Mouse (Mus musculus) limb, embryonic 15.5 days (tissue): ENCODE results near the gene Pou6f2. TPM values are rescaled to one million over a fixed set of nuclear protein-coding genes. Genes with fewer than 3 reads are reported as not detected.
A peak's percentile ranks its signal among the peaks of the same experiment; 100 is the strongest.

Experiments used
- ATAC-seq: fragments of 200-750 bp; cut with Nextera tagmentation; 2 replicates; pipeline ENCODE4 v1.8.0; 2017; ENCODE audit warnings: low read depth, moderate TSS enrichment; ENCODE audit not compliant: insufficient number of reproducible peaks, low FRiP score, low TSS enrichment
- H3K27ac ChIP-seq: fragments of 300-500 bp; sonication (generic); 2 replicates; pipeline ENCODE4 v1.5.1; 2015; ENCODE audit warnings: moderate library complexity, mild to moderate bottlenecking, inconsistent platforms
- H3K27me3 ChIP-seq: fragments of 300-500 bp; sonication (generic); 2 replicates; pipeline ENCODE4 v1.6.1; 2015; ENCODE audit warnings: inconsistent platforms
- H3K36me3 ChIP-seq: fragments of 300-500 bp; sonication (generic); 2 replicates; pipeline ENCODE4 v1.6.1; 2015; ENCODE audit warnings: inconsistent platforms
- H3K4me1 ChIP-seq: fragments of 300-500 bp; sonication (generic); 2 replicates; pipeline ENCODE4 v1.6.1; 2015; ENCODE audit warnings: inconsistent platforms
- H3K4me2 ChIP-seq: fragments of 300-500 bp; sonication (generic); 2 replicates; pipeline ENCODE4 v1.6.1; 2015; ENCODE audit warnings: mild to moderate bottlenecking, inconsistent platforms
- H3K4me3 ChIP-seq: fragments of 300-500 bp; sonication (generic); 2 replicates; pipeline ENCODE4 v1.5.1; 2015; ENCODE audit warnings: mild to moderate bottlenecking, inconsistent platforms
- H3K9ac ChIP-seq: fragments of 300-500 bp; sonication (generic); 2 replicates; pipeline ENCODE4 v1.6.1; 2015; ENCODE audit warnings: inconsistent platforms
- H3K9me3 ChIP-seq: fragments of 300-500 bp; sonication (generic); 2 replicates; pipeline ENCODE4 v1.6.1; 2016; ENCODE audit warnings: inconsistent platforms
- WGBS: fragments of 180-500 bp; shearing (Covaris S2); methylation state at CpG from one replicate; pipeline ENCODE4 v1.1.7; 2015; 5-methylcytosine and 5-hydroxymethylcytosine counted together
- polyA plus RNA-seq: library from polyadenylated mRNA; unstranded; fragments of >200 nt; fragmentation: Nextera tagmentation; extraction: Ambion mirVana; gene quantifications from 2 replicates; pipeline ENCODE4 v1.2.1, GENCODE M21; 2015

The Pou6f2 gene
- polyA plus RNA-seq, 1 experiment from 2014 or later, result 0.19 TPM

GRCm38 (mm10) chr13:18309024-18309423 is 88.5 kb downstream of the Pou6f2 start:
- H3K4me3 ChIP-seq, result no peak overlapping the region
- no peak overlapping the region for H3K9ac ChIP-seq
- no peaks in the 10 kb centered on the region for H3K27me3 ChIP-seq
- peaks cover 7% of the 10 kb centered on the region; the same call in 1 of the 2 replicates for H3K4me1 ChIP-seq
- 59% methylated on average over 7 of the region's 7 CpGs for WGBS
- H3K9me3 ChIP-seq, result no peaks in the 10 kb centered on the region
- no peaks in the 10 kb centered on the region for H3K36me3 ChIP-seq
- no peak for ATAC-seq
- H3K4me2 ChIP-seq, result no peak overlapping the region
- 0 out of 2 replicates have a peak overlapping the region, but pooled peaks have one; percentile 9 for H3K27ac ChIP-seq

- Histone ChIP-seq H3K27ac (no peak overlapping the region), H3K4me1 (peaks cover 3% of the 10 kb centered on the region; the same call in 1 of the 2 replicates), H3K27me3 (no peaks in the 10 kb centered on the region), H3K4me3 (no peak overlapping the region), H3K4me2 (no peak overlapping the region), H3K36me3 (no peaks in the 10 kb centered on the region), H3K9ac (no peak overlapping the region), H3K9me3 (no peaks in the 10 kb centered on the region)
- 71% methylated on average over 7 of the region's 7 CpGs for WGBS
- no peak for ATAC-seq
Observed at GRCm38 (mm10) chr13:18306506-18307145, 90.9 kb downstream of the Pou6f2 start.

GRCm38 (mm10) chr13:18299966-18300365 is 97.5 kb downstream of the Pou6f2 start:
- 100% methylated on average over 1 of the region's 1 CpGs for WGBS
- Histone ChIP-seq H3K9ac (no peak overlapping the region), H3K4me1 (no peaks in the 10 kb centered on the region), H3K9me3 (no peaks in the 10 kb centered on the region), H3K4me2 (no peak overlapping the region), H3K27me3 (no peaks in the 10 kb centered on the region), H3K27ac (no peak overlapping the region), H3K36me3 (no peaks in the 10 kb centered on the region), H3K4me3 (no peak overlapping the region)
- ATAC-seq, result no peak

DNA sequence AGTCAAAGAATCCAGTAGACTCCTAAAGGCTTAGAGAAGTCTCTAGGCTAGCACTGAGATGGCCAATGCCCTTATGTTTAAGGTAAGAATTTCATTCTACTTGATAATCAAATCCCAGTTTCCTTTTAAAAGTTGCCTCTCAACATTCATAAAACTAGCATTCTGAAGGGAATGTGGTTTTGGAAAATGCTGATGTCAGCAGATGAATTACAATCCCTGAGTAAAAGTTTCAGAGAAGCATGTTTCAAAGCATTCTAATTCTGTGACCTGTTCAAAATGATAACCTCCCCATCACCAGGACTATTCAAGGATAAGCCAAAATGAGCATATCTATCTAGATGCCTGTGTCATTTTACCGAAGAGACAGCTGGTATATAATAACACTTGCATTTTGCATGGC is 104.0 kb downstream of the Pou6f2 start:
- Histone ChIP-seq H3K9ac (no peak overlapping the region), H3K4me1 (peaks cover 3% of the 10 kb centered on the region; the same call in 1 of the 2 replicates), H3K27me3 (no peaks in the 10 kb centered on the region), H3K9me3 (no peaks in the 10 kb centered on the region), H3K4me2 (no peak overlapping the region), H3K36me3 (no peaks in the 10 kb centered on the region), H3K27ac (no peak overlapping the region), H3K4me3 (no peak overlapping the region)
- no peak for ATAC-seq
- 92% methylated on average over 1 of the region's 1 CpGs for WGBS

DNA sequence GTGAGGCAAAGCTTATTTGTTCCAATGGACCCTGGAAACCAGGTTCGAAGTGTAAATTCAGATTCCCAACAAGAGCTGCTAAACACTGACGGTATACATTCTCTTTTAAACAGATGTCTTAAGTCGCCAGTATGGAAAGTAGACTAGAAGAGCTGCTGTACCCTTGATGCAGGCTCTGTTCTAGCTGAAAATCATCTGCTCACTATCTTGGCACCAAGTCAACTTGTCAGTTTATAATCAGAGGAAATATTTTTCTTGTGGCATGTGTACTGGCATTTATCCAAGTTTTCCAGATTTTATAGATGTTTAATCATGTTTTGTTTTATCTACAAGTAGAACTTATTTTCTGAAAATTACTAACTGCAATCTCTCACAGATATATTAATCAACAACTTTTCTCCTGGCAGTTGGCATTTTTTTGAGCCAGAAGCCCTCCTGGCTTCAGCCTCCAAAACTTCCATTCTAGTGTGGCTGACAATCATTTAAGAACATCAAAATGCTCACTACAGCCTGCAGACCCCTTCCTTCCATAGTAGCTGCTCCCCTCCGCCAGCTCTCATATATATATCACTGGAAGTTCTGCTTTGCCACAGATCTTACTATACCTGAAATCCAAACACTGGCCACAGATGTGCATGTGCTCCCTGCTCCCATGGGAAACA is 107.1 kb downstream of the Pou6f2 start:
- no peak overlapping the region for H3K4me3 ChIP-seq
- H3K4me2 ChIP-seq, result no peak overlapping the region
- ATAC-seq, result no peak
- H3K27me3 ChIP-seq, result no peaks in the 10 kb centered on the region
- H3K4me1 ChIP-seq, result peaks cover 3% of the 10 kb centered on the region; the same call in 1 of the 2 replicates
- no peak overlapping the region for H3K27ac ChIP-seq
- no peaks in the 10 kb centered on the region for H3K9me3 ChIP-seq
- WGBS, result 52% methylated on average over 4 of the region's 4 CpGs
- no peak overlapping the region for H3K9ac ChIP-seq
- H3K36me3 ChIP-seq, result no peaks in the 10 kb centered on the region

DNA sequence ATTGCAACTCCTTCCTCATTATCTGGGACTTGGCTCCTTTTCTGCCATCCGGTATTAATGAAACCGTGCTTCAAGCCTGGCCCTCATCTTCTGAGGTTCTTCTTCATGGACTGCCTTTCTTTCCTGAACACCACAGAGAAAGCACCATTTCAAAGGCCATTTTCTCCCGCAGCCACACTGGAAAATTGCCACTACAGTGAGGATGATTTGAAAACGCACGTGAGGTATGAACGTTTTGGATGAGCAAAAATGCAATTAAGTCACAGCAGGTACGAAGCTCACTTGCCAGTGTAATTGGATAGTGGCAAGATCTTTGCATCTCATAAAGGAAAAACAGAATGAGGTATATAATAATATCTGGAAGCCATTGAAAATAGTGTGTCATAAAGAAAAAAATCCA is 110.0 kb downstream of the Pou6f2 start:
- Histone ChIP-seq H3K4me3 (no peak overlapping the region), H3K36me3 (no peaks in the 10 kb centered on the region), H3K9me3 (no peaks in the 10 kb centered on the region), H3K4me1 (peaks cover 3% of the 10 kb centered on the region; the same call in 1 of the 2 replicates), H3K27me3 (no peaks in the 10 kb centered on the region), H3K9ac (no peak overlapping the region), H3K27ac (no peak overlapping the region), H3K4me2 (no peak overlapping the region)
- WGBS, result 80% methylated on average over 7 of the region's 7 CpGs
- ATAC-seq, result no peak

DNA sequence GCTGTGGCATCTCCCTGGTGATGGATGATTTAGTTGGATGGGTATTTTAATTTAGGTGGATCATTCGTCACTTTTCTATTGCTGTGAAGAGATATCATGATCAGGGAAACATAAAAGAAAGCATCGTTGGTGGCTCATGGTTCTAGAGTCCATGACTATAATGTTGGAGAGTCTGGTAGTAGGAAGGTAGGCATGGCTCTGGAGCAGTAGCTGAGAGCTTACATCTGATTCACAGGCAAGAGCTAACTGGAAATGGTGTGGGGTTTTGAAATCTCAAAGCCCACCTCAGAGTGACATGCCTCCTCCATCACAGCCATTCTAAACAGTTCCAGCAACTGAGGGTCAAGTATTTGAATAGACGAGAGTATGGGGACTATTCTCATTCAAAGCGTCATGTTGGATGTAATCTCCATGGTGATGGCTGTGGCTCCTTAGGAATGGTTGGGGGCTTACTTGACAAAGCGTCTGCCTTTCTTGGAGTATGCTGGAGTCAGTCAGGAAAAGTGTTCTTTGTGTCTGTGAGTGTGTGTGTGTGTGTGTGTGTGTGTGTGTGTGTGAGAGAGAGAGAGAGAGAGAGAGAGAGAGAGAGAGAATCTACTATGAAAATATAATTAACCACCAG is 115.0 kb downstream of the Pou6f2 start:
- Histone ChIP-seq H3K27ac (no peak overlapping the region), H3K9me3 (no peaks in the 10 kb centered on the region), H3K4me2 (no peak overlapping the region), H3K4me3 (no peak overlapping the region), H3K27me3 (no peaks in the 10 kb centered on the region), H3K36me3 (no peaks in the 10 kb centered on the region), H3K4me1 (no peaks in the 10 kb centered on the region), H3K9ac (no peak overlapping the region)
- no peak for ATAC-seq
- WGBS, result 86% methylated on average over 5 of the region's 5 CpGs

- H3K4me3 ChIP-seq, result no peak overlapping the region
- H3K4me2 ChIP-seq, result no peak overlapping the region
- no peaks in the 10 kb centered on the region for H3K4me1 ChIP-seq
- no peak overlapping the region for H3K27ac ChIP-seq
- H3K9ac ChIP-seq, result no peak overlapping the region
- no peaks in the 10 kb centered on the region for H3K36me3 ChIP-seq
- H3K27me3 ChIP-seq, result no peaks in the 10 kb centered on the region
- WGBS, result 37% methylated on average over 3 of the region's 3 CpGs
- ATAC-seq, result no peak
- no peaks in the 10 kb centered on the region for H3K9me3 ChIP-seq
Observed at GRCm38 (mm10) chr13:18281084-18281483, 116.4 kb downstream of the Pou6f2 start.

DNA sequence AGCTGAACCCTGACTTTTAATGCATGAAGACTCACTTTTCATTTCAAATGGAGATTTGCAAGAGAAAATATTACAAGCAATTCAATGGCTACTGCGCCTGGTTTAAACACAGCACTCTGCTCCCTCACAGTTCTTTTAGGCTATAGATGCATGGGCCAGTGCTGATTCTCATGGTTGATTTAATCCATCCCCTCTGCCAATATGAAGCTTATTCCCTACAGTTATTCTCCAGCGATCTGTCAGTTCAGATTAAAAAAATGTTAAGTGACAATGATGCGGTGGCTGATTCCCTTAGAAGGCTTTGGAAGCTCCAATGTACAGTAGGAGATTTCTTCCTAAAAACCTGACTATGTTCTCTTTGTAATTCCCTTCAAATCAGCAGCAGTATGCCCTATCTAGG is 144.4 kb downstream of the Pou6f2 start:
- no peak overlapping the region for H3K9ac ChIP-seq
- no peak for ATAC-seq
- no peaks in the 10 kb centered on the region for H3K4me1 ChIP-seq
- 88% methylated on average over 3 of the region's 3 CpGs for WGBS
- no peak overlapping the region for H3K27ac ChIP-seq
- no peaks in the 10 kb centered on the region for H3K9me3 ChIP-seq
- no peaks in the 10 kb centered on the region for H3K36me3 ChIP-seq
- H3K4me2 ChIP-seq, result no peak overlapping the region
- no peaks in the 10 kb centered on the region for H3K27me3 ChIP-seq
- no peak overlapping the region for H3K4me3 ChIP-seq

DNA sequence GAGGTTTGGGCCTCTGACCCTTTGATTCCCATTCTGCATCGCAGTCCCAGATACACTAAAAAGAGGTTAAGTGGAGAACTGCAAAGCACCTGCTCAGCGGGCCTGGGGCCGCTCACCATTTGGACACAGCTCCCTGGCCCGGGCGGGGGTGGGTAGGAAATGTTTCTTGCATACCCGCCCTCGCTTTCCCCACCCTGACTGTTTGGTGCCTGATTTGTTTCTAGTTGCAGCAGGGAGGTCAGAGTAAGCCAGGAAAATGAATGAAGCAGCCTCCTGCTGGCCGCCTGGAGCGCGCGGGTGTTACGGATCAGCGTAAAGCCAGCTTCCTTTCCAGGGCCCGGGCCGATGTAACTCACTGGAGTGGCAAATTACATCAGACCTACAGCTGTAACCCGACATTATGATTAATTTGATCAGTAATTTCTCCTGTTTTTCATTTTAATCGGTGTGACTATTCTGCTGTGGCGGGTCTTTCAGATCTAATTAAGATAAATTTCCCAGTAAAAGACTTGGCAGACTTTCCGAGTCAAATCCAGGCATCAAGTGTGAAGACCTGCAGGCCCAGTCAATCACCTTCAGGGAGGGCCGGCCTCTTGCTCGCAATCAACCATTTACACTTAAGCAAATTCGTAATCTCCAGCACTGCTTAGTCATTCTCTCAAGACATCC is 178.8 kb downstream of the Pou6f2 start:
- H3K4me1 ChIP-seq, result peaks cover 3% of the 10 kb centered on the region; the same call in 1 of the 2 replicates
- no peak overlapping the region for H3K27ac ChIP-seq
- H3K27me3 ChIP-seq, result no peaks in the 10 kb centered on the region
- WGBS, result 8% methylated on average over 22 of the region's 22 CpGs
- H3K9me3 ChIP-seq, result no peaks in the 10 kb centered on the region
- H3K4me3 ChIP-seq, result no peak overlapping the region
- no peaks in the 10 kb centered on the region for H3K36me3 ChIP-seq
- no peak overlapping the region for H3K9ac ChIP-seq
- ATAC-seq, result no peak
- peak overlapping the region; percentile 20; the same call in 1 of the 2 replicates for H3K4me2 ChIP-seq

- no peaks in the 10 kb centered on the region for H3K9me3 ChIP-seq
- no peak overlapping the region for H3K9ac ChIP-seq
- H3K4me2 ChIP-seq, result no peak overlapping the region
- H3K4me3 ChIP-seq, result no peak overlapping the region
- no peaks in the 10 kb centered on the region for H3K36me3 ChIP-seq
- H3K4me1 ChIP-seq, result no peaks in the 10 kb centered on the region
- H3K27ac ChIP-seq, result no peak overlapping the region
- no peak for ATAC-seq
- no peaks in the 10 kb centered on the region for H3K27me3 ChIP-seq
- WGBS, result 93% methylated on average over 14 of the region's 14 CpGs
Observed at GRCm38 (mm10) chr13:18211242-18211641, 186.2 kb downstream of the Pou6f2 start.
